Mouse (Mus musculus) spleen, adult 18-20 months (tissue): Measurements from ENCODE around the gene Bcar1.
A peak's percentile ranks its signal among the peaks of the same experiment; 100 is the strongest.

ENCODE experiments used
- DNase-seq, 2 experiments: peaks; one replicate each; pipeline ENCODE4 v3.0.0; 2022; ENCODE audit warnings: mixed read lengths in 2 of 2

Gene Bcar1

GRCm38 (mm10) chr8:111662473-111662872, 81.1 kb downstream of the Bcar1 start:
- peak; percentile 67 to 84 for DNase-seq
